Mouse (Mus musculus): ENCODE data around the gene R3hdm1.

- TF ChIP-seq POLR2A (IDR thresholded peaks at IDR 0.05; ENCODE audit: low read depth, low read length): no peak
- no peak for TF ChIP-seq CTCF (IDR thresholded peaks at IDR 0.05; ENCODE audit: extremely low read depth, insufficient read depth, insufficient read length, insufficient replicate concordance)
These were observed 37.9 kb downstream of the R3hdm1 start for GRCm38 (mm10) chr1:128141039-128141438.
